Mouse (Mus musculus): Measurements from ENCODE around the gene Arhgap18. TPM values are rescaled to one million over a fixed set of nuclear protein-coding genes. Genes with fewer than 3 reads are reported as not detected.

Arhgap18 gene
- polyA plus RNA-seq, 1 experiment from 2014 or later: 45.1 TPM

DNA sequence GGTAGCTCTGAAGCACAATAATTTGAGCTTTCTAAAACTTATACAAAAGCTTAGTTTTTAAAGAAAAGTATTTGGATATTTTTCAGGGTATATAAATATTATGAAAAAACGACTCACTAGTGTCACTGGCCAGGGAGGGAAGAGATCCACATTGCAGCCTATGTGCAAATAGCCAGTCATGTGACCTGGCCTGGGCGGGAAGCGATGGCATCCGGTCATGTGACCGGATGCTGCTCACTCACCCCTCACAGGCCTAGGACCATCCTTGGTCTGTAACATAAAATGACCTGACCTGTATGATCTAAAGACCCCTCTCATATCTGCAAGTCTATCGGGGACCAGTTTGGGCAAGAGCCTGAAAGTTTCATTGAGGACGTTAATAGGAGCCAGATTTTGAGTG lies 56.8 kb downstream of the Arhgap18 start:
- 90% methylated on average over 7 of the region's 7 CpGs for WGBS
- no peak for ATAC-seq (ENCODE audit: insufficient number of reproducible peaks, insufficient read depth, low FRiP score, low read depth)
- Histone ChIP-seq H3K36me3 (ENCODE audit: control insufficient read depth, insufficient read depth, low read length) (no peaks in the 10 kb centered on the region), H3K4me1 (ENCODE audit: control insufficient read depth, insufficient read depth, low read length) (peaks cover 3% of the 10 kb centered on the region; the same call in 1 of the 2 replicates), H3K4me2 (replicated peaks; ENCODE audit: low read depth, low read length) (no peak overlapping the region), H3K4me3 (ENCODE audit: low read depth, low read length) (no peak overlapping the region), H3K27me3 (ENCODE audit: control insufficient read depth, insufficient read depth, low read length) (no peaks in the 10 kb centered on the region), H3K9me3 (ENCODE audit: control insufficient read depth, low read depth, low read length) (no peaks in the 10 kb centered on the region), H3K27ac (ENCODE audit: low read length) (no peak overlapping the region), H3K9ac (replicated peaks; ENCODE audit: low read depth, low read length) (no peak overlapping the region)

DNA sequence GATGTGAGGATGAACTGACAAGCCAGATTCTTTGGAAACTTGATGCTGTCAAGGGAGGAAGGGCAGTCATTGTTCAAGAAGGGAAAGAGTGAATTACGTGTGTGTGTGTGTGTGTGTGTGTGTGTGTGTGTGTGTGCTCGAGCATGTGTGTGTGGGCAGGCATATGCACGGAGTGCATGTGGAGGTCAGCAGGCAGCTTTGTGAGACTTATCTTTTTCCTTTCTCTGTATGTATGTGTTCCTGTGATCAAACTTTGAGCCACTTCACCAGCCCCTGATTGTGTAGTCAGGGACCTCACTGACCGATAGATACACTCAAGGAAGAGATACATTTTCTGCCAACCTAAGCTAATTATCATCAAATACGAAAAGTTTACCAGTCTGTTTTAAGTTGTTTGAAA lies 57.6 kb downstream of the Arhgap18 start:
- Histone ChIP-seq H3K9ac (replicated peaks; ENCODE audit: low read depth, low read length) (no peak overlapping the region), H3K4me1 (ENCODE audit: control insufficient read depth, insufficient read depth, low read length) (peaks cover 3% of the 10 kb centered on the region; the same call in 1 of the 2 replicates), H3K4me3 (ENCODE audit: low read depth, low read length) (no peak overlapping the region), H3K9me3 (ENCODE audit: control insufficient read depth, low read depth, low read length) (no peaks in the 10 kb centered on the region), H3K4me2 (replicated peaks; ENCODE audit: low read depth, low read length) (no peak overlapping the region), H3K27ac (ENCODE audit: low read length) (no peak overlapping the region), H3K36me3 (ENCODE audit: control insufficient read depth, insufficient read depth, low read length) (no peaks in the 10 kb centered on the region), H3K27me3 (ENCODE audit: control insufficient read depth, insufficient read depth, low read length) (no peaks in the 10 kb centered on the region)
- no peak; the same call in 1 of the 2 replicates for ATAC-seq (ENCODE audit: insufficient number of reproducible peaks, insufficient read depth, low FRiP score, low read depth)
- 75% methylated on average over 5 of the region's 5 CpGs for WGBS

DNA sequence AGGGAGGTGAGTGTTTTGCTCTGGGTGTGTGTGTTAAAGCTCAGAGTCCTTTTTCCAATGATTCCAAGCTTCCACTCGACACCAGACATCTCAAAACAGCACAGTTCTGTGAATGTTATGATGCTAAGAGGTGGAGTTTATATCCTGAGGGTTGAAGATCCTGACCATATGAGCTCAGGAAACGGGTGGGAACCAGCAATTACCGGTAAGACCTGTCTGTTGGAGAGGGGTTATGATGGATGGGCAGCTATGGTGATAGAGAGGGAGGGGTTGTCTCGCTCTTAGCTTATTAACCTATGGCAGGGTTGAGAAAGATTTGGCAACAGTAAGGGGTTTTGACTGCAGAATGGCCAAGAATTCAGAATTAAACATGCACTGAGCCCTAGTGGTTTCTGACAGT lies 58.1 kb downstream of the Arhgap18 start:
- no peaks in the 10 kb centered on the region for H3K9me3 ChIP-seq (ENCODE audit: control insufficient read depth, low read depth, low read length)
- no peak overlapping the region for H3K9ac ChIP-seq (replicated peaks; ENCODE audit: low read depth, low read length)
- 36% methylated on average over 4 of the region's 4 CpGs for WGBS
- H3K27me3 ChIP-seq (ENCODE audit: control insufficient read depth, insufficient read depth, low read length): no peaks in the 10 kb centered on the region
- no peak overlapping the region for H3K27ac ChIP-seq (ENCODE audit: low read length)
- no peak; the same call in 1 of the 2 replicates for ATAC-seq (ENCODE audit: insufficient number of reproducible peaks, insufficient read depth, low FRiP score, low read depth)
- H3K4me2 ChIP-seq (replicated peaks; ENCODE audit: low read depth, low read length): no peak overlapping the region
- no peaks in the 10 kb centered on the region for H3K36me3 ChIP-seq (ENCODE audit: control insufficient read depth, insufficient read depth, low read length)
- H3K4me3 ChIP-seq (ENCODE audit: low read depth, low read length): no peak overlapping the region
- peaks cover 3% of the 10 kb centered on the region; the same call in 1 of the 2 replicates for H3K4me1 ChIP-seq (ENCODE audit: control insufficient read depth, insufficient read depth, low read length)

DNA sequence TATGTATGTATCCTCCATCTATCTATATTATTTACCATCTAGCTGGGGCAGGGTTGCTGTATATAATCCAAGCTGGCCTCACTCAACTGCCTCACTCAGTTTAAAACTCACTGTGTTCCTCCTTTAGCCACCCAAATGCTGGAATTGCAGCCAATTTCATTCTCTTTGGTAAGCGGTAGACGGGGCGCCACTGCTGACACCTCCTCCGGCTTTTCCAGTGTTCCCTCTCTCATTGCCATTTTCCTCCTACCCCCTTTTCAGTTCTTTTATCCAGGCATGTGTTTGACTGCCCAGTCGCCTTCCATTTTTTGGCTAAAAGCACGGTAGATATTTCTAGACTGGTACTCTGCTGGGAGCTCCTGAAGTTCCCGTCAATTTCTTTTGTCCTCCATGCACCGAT lies 62.4 kb downstream of the Arhgap18 start:
- 95% methylated on average over 8 of the region's 8 CpGs for WGBS

GRCm38 (mm10) chr10:26820326-26820725 lies 67.1 kb downstream of the Arhgap18 start:
- Histone ChIP-seq H3K27me3 (ENCODE audit: control insufficient read depth, insufficient read depth, low read length) (no peaks in the 10 kb centered on the region), H3K4me2 (replicated peaks; ENCODE audit: low read depth, low read length) (no peak overlapping the region), H3K4me1 (ENCODE audit: control insufficient read depth, insufficient read depth, low read length) (no peaks in the 10 kb centered on the region), H3K9me3 (ENCODE audit: control insufficient read depth, low read depth, low read length) (no peaks in the 10 kb centered on the region), H3K36me3 (ENCODE audit: control insufficient read depth, insufficient read depth, low read length) (no peaks in the 10 kb centered on the region), H3K27ac (ENCODE audit: low read length) (no peak overlapping the region), H3K9ac (replicated peaks; ENCODE audit: low read depth, low read length) (no peak overlapping the region), H3K4me3 (ENCODE audit: low read depth, low read length) (no peak overlapping the region)
- no peak for ATAC-seq (ENCODE audit: insufficient number of reproducible peaks, insufficient read depth, low FRiP score, low read depth)

More for the DNA sequence above, 62.4 kb downstream of the Arhgap18 start:
- Histone ChIP-seq H3K36me3 (ENCODE audit: control insufficient read depth, insufficient read depth, low read length) (no peaks in the 10 kb centered on the region), H3K27ac (ENCODE audit: low read length) (no peak overlapping the region), H3K27me3 (ENCODE audit: control insufficient read depth, insufficient read depth, low read length) (no peaks in the 10 kb centered on the region), H3K9me3 (ENCODE audit: control insufficient read depth, low read depth, low read length) (no peaks in the 10 kb centered on the region), H3K4me1 (ENCODE audit: control insufficient read depth, insufficient read depth, low read length) (peaks cover 3% of the 10 kb centered on the region; the same call in 1 of the 2 replicates), H3K4me2 (replicated peaks; ENCODE audit: low read depth, low read length) (no peak overlapping the region), H3K4me3 (ENCODE audit: low read depth, low read length) (no peak overlapping the region), H3K9ac (replicated peaks; ENCODE audit: low read depth, low read length) (no peak overlapping the region)
- ATAC-seq (ENCODE audit: insufficient number of reproducible peaks, insufficient read depth, low FRiP score, low read depth): no peak

DNA sequence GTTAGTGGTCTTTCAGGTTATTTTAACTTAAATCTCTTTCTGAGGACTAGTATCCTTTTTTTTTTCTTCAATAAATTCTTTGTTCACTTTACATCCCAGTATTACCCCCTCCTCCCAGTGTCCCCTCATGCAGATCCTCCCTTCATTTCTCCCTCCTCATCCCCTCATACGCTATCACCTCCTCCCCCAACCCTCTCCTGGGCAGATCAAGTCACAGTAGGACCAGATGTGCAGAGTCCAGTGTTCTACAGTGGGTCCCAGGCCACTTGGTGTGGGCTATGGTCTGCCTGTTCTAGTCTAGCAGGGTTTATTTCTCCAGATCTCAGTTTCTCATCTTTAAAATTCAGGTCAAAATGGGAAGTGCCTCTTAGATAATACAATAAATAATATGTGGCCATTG lies 67.7 kb downstream of the Arhgap18 start:
- no peaks in the 10 kb centered on the region for H3K4me1 ChIP-seq (ENCODE audit: control insufficient read depth, insufficient read depth, low read length)
- H3K4me3 ChIP-seq (ENCODE audit: low read depth, low read length): no peak overlapping the region
- H3K36me3 ChIP-seq (ENCODE audit: control insufficient read depth, insufficient read depth, low read length): no peaks in the 10 kb centered on the region
- H3K27me3 ChIP-seq (ENCODE audit: control insufficient read depth, insufficient read depth, low read length): no peaks in the 10 kb centered on the region
- no peak overlapping the region for H3K9ac ChIP-seq (replicated peaks; ENCODE audit: low read depth, low read length)
- ATAC-seq (ENCODE audit: insufficient number of reproducible peaks, insufficient read depth, low FRiP score, low read depth): no peak
- H3K27ac ChIP-seq (ENCODE audit: low read length): no peak overlapping the region
- WGBS: 59% methylated on average over 1 of the region's 1 CpGs
- no peaks in the 10 kb centered on the region for H3K9me3 ChIP-seq (ENCODE audit: control insufficient read depth, low read depth, low read length)
- H3K4me2 ChIP-seq (replicated peaks; ENCODE audit: low read depth, low read length): no peak overlapping the region

GRCm38 (mm10) chr10:26823997-26824396 lies 70.8 kb downstream of the Arhgap18 start:
- no peak overlapping the region for H3K27ac ChIP-seq (ENCODE audit: low read length)
- WGBS: 65% methylated on average over 5 of the region's 5 CpGs
- ATAC-seq (ENCODE audit: insufficient number of reproducible peaks, insufficient read depth, low FRiP score, low read depth): no peak

DNA sequence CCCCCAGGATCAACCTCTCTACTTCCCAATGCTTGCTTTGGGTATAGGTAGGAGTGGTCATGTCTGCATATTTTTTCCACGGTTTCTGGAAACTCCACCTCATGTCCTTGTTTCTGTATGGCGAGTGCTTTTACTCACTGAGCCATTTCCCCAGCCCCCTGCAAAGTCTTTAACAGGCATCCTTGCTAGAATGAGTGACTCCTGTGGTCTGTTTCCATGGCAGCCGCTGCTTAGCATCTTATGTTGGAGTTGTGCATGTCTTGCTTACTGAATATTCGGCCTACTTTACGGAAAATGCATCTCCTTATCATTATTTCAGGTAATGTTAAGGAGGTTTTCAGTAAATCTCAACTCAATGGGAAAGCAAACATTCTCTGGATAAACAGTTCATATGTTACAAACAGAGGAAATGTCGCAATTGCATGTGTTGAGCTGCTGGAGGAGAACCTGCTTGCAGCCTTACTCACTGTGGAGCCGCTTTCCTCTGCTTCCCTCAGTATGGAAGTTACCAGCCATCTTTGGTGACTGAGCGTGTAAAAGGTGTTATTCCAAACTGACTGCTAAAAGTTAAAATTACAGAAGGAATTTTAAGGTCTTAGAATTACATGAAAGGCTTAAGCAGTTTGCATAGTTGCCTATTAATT lies 72.1 kb downstream of the Arhgap18 start:
- ATAC-seq (ENCODE audit: insufficient number of reproducible peaks, insufficient read depth, low FRiP score, low read depth): no peak
- Histone ChIP-seq H3K4me3 (ENCODE audit: low read depth, low read length) (no peak overlapping the region), H3K9ac (replicated peaks; ENCODE audit: low read depth, low read length) (no peak overlapping the region), H3K4me1 (ENCODE audit: control insufficient read depth, insufficient read depth, low read length) (no peaks in the 10 kb centered on the region), H3K9me3 (ENCODE audit: control insufficient read depth, low read depth, low read length) (no peaks in the 10 kb centered on the region), H3K27ac (ENCODE audit: low read length) (no peak overlapping the region), H3K36me3 (ENCODE audit: control insufficient read depth, insufficient read depth, low read length) (no peaks in the 10 kb centered on the region), H3K4me2 (replicated peaks; ENCODE audit: low read depth, low read length) (no peak overlapping the region), H3K27me3 (ENCODE audit: control insufficient read depth, insufficient read depth, low read length) (no peaks in the 10 kb centered on the region)
- WGBS: 83% methylated on average over 8 of the region's 8 CpGs

More at GRCm38 (mm10) chr10:26823997-26824396, 70.8 kb downstream of the Arhgap18 start:
- H3K4me2 ChIP-seq (replicated peaks; ENCODE audit: low read depth, low read length): no peak overlapping the region
- H3K9ac ChIP-seq (replicated peaks; ENCODE audit: low read depth, low read length): no peak overlapping the region
- H3K4me1 ChIP-seq (ENCODE audit: control insufficient read depth, insufficient read depth, low read length): no peaks in the 10 kb centered on the region
- H3K36me3 ChIP-seq (ENCODE audit: control insufficient read depth, insufficient read depth, low read length): no peaks in the 10 kb centered on the region
- H3K9me3 ChIP-seq (ENCODE audit: control insufficient read depth, low read depth, low read length): no peaks in the 10 kb centered on the region
- no peaks in the 10 kb centered on the region for H3K27me3 ChIP-seq (ENCODE audit: control insufficient read depth, insufficient read depth, low read length)
- H3K4me3 ChIP-seq (ENCODE audit: low read depth, low read length): no peak overlapping the region

DNA sequence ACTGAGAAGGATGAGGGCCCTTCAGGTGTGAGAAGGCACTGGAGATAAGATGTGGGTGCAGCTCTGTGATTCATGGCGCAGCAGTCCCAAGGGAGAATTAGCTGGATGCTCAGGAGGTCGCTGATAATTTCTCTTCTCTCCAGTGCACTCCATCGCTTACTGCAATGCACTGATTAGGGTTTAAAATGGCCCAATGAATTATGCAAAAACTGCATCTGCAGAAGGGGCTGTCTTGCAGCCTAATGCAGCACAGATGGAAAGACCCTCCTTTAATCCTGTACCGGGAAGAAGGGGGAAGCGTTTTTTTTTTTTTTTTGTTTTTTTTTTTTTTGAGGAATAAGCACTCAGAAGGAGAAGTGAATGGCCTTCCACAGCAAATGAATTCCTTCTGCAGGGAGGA lies 74.1 kb downstream of the Arhgap18 start:
- Histone ChIP-seq H3K27me3 (ENCODE audit: control insufficient read depth, insufficient read depth, low read length) (no peaks in the 10 kb centered on the region), H3K4me3 (ENCODE audit: low read depth, low read length) (no peak overlapping the region), H3K27ac (ENCODE audit: low read length) (no peak overlapping the region), H3K4me2 (replicated peaks; ENCODE audit: low read depth, low read length) (no peak overlapping the region), H3K9ac (replicated peaks; ENCODE audit: low read depth, low read length) (no peak overlapping the region), H3K36me3 (ENCODE audit: control insufficient read depth, insufficient read depth, low read length) (no peaks in the 10 kb centered on the region), H3K9me3 (ENCODE audit: control insufficient read depth, low read depth, low read length) (no peaks in the 10 kb centered on the region), H3K4me1 (ENCODE audit: control insufficient read depth, insufficient read depth, low read length) (no peaks in the 10 kb centered on the region)
- ATAC-seq (ENCODE audit: insufficient number of reproducible peaks, insufficient read depth, low FRiP score, low read depth): no peak
- WGBS: 46% methylated on average over 5 of the region's 5 CpGs

All from stomach, embryonic 14.5 days (tissue).